Mouse (Mus musculus) megakaryocyte-erythroid progenitor cell, adult 5-6 weeks (primary cell): Measurements from ENCODE around the gene Cpne5. TPM values are rescaled to one million over a fixed set of nuclear protein-coding genes. Genes with fewer than 3 reads are reported as not detected.

Source experiments
- ATAC-seq: replicated peaks from 2 replicates; pipeline ENCODE4 v1.8.0; 2016; ENCODE audit warnings: mild to moderate bottlenecking, inconsistent platforms; ENCODE audit not compliant: severe bottlenecking, poor library complexity, low FRiP score, low TSS enrichment
- total RNA-seq, 2 experiments: library from RNA; stranded (forward) in 1 of 2; stranded (reverse) in 1 of 2; fragments of 200-1000, 215-1000 nt in 1 of 2; fragments of >200 nt in 1 of 2; fragmentation: Nextera tagmentation in 1 of 2; gene quantifications; 2 replicates each; pipeline ENCODE4 v1.2.3; 2014 to 2017

The Cpne5 gene
- total RNA-seq, 2 experiments from 2014 or later = 0.38 TPM; not detected in 1

- ATAC-seq = no peak
These were observed 61.3 kb downstream of the Cpne5 start for GRCm38 (mm10) chr17:29176391-29177267.

- ATAC-seq = no peak
These were observed 62.3 kb downstream of the Cpne5 start for GRCm38 (mm10) chr17:29175693-29176092.

GRCm38 (mm10) chr17:29173165-29173564, 64.8 kb downstream of the Cpne5 start:
- ATAC-seq = no peak

- ATAC-seq = peak; percentile 39; the same call in 1 of the 2 replicates
These were observed 65.9 kb downstream of the Cpne5 start for GRCm38 (mm10) chr17:29172062-29172461.

- peak; percentile 79 for ATAC-seq
These were observed 66.8 kb downstream of the Cpne5 start for GRCm38 (mm10) chr17:29171001-29171772.

GRCm38 (mm10) chr17:29170431-29171000, 67.5 kb downstream of the Cpne5 start:
- no peak for ATAC-seq

- ATAC-seq = no peak
These were observed 68.9 kb downstream of the Cpne5 start for GRCm38 (mm10) chr17:29168996-29169601.

- ATAC-seq = no peak
These were observed 69.5 kb downstream of the Cpne5 start for GRCm38 (mm10) chr17:29168438-29168837.

GRCm38 (mm10) chr17:29167371-29167770, 70.6 kb downstream of the Cpne5 start:
- no peak for ATAC-seq

GRCm38 (mm10) chr17:29165967-29166578, 71.9 kb downstream of the Cpne5 start:
- no peak for ATAC-seq

- ATAC-seq = peak; percentile 76
These were observed 72.5 kb downstream of the Cpne5 start for GRCm38 (mm10) chr17:29165452-29165851.

- no peak for ATAC-seq
These were observed 73.4 kb downstream of the Cpne5 start for GRCm38 (mm10) chr17:29164469-29165111.

- no peak for ATAC-seq
These were observed 75.6 kb downstream of the Cpne5 start for GRCm38 (mm10) chr17:29162334-29162733.

- no peak for ATAC-seq
These were observed 78.1 kb downstream of the Cpne5 start for GRCm38 (mm10) chr17:29159743-29160455.

- ATAC-seq = no peak
These were observed 78.6 kb downstream of the Cpne5 start for GRCm38 (mm10) chr17:29159320-29159719.

- no peak for ATAC-seq
These were observed 79.1 kb downstream of the Cpne5 start for GRCm38 (mm10) chr17:29158899-29159298.

- no peak for ATAC-seq
These were observed 81.1 kb downstream of the Cpne5 start for GRCm38 (mm10) chr17:29156866-29157265.

GRCm38 (mm10) chr17:29156396-29156795, 81.6 kb downstream of the Cpne5 start:
- no peak for ATAC-seq
